Comparison of ENCODE assay signal across 12 mouse cellular contexts in genomic region chr10:60252606-60253005, GRCm38 (mm10). TPM values are rescaled to one million over a fixed set of nuclear protein-coding genes. Genes with fewer than 3 reads are reported as not detected.
DNase-seq lines count a peak whose midpoint lies in the region; TF ChIP-seq lines count a peak whose summit lies in the region.
"Had no signal": no experiment of that assay in that cellular context is flagged by ENCODE, and none has a peak within 500 bp of the region (broad histone marks: within the 10 kb centered on the region; RNA-seq: fewer than 3 reads in every experiment).

No protein-coding gene starts in this region.

- TF ChIP-seq POLR2A in kidney, adult 2 months (IDR thresholded peaks at IDR 0.05; ENCODE audit: low read depth, low read length): no peak

- H3K4me1 ChIP-seq in kidney, adult 2 months (ENCODE audit: control insufficient read depth, insufficient read depth, low read length): peaks cover 11% of the 10 kb centered on the region
- H3K4me1 ChIP-seq: embryonic facial prominence, embryonic 12.5 days; limb, embryonic 13.5 days had no signal

- intact Hi-C loops in gastrocnemius, postnatal 14 days (cut with DNase I; ENCODE audit: low total_unique reads): no loop called here

- no peaks in the 10 kb centered on the region for H3K79me2 ChIP-seq in C2C12 (ENCODE audit: control insufficient read depth, insufficient read depth)

- DNase-seq in kidney, adult 2 months: peak; percentile 67
- no peak for DNase-seq in kidney, adult 11 months
- DNase-seq in fat pad, adult 2 months (ENCODE audit: extremely low read depth, low read depth, low spot score): peak; percentile 77
- DNase-seq in lung, postnatal 4 days: peak; percentile 46 to 52
- no peak for DNase-seq in cerebellum, postnatal 36 days
- no peak for DNase-seq in right cerebral cortex, postnatal 14 days
- DNase-seq in gastrocnemius, postnatal 14 days: no peak
- DNase-seq: cerebellum, adult 11-12 months had no signal

- 67% methylated on average over 4 of the region's 4 CpGs for WGBS in kidney, adult 2 months

- TF ChIP-seq CTCF in kidney, adult 2 months (conservative IDR thresholded peaks at IDR 0.05; ENCODE audit: insufficient read depth, insufficient read length, low read depth, low read length): no peak
- TF ChIP-seq CTCF in C2C12 (IDR thresholded peaks at IDR 0.05; ENCODE audit: control insufficient read depth, insufficient read depth, insufficient read length): no peak

- H3K36me3 ChIP-seq in kidney, adult 2 months (ENCODE audit: control insufficient read depth, insufficient read depth, low read length): no peaks in the 10 kb centered on the region
- no peaks in the 10 kb centered on the region for H3K36me3 ChIP-seq in C2C12 (ENCODE audit: control insufficient read depth, insufficient read depth)
- H3K36me3 ChIP-seq: embryonic facial prominence, embryonic 12.5 days; limb, embryonic 13.5 days had no signal

- H3K79me3 ChIP-seq in C2C12 (ENCODE audit: low read depth): no peaks in the 10 kb centered on the region

- H3K27me3 ChIP-seq in kidney, adult 2 months (replicated peaks; ENCODE audit: control insufficient read depth, insufficient read depth, low read length): no peaks in the 10 kb centered on the region
- no peaks in the 10 kb centered on the region for H3K27me3 ChIP-seq in C2C12 (ENCODE audit: control insufficient read depth, insufficient read depth, insufficient read length)
- H3K27me3 ChIP-seq: embryonic facial prominence, embryonic 12.5 days; limb, embryonic 13.5 days had no signal

- no peak overlapping the region for H3ac ChIP-seq in C2C12 (ENCODE audit: control insufficient read depth, insufficient read length, low read depth)

- peak overlapping the region; percentile 5; the same call in 1 of the 2 replicates for H3K27ac ChIP-seq in kidney, adult 2 months (ENCODE audit: insufficient read depth, low read depth, low read length)
- H3K27ac ChIP-seq: embryonic facial prominence, embryonic 12.5 days; hindbrain, postnatal 0 days; limb, embryonic 13.5 days had no signal

- no peak overlapping the region for H3K4me3 ChIP-seq in kidney, adult 2 months (ENCODE audit: insufficient read depth, low read depth, low read length)
- H3K4me3 ChIP-seq in C2C12 (ENCODE audit: insufficient read depth, poor library complexity, severe bottlenecking): no peak overlapping the region
- H3K4me3 ChIP-seq: embryonic facial prominence, embryonic 12.5 days; limb, embryonic 13.5 days had no signal

TF ChIP-seq in C2C12, 6 proteins besides CTCF, POLR2A, EP300 and RAD21:
- TF ChIP-seq USF1 (IDR thresholded peaks at IDR 0.05; ENCODE audit: low read depth) (no peak), CEBPB (IDR thresholded peaks at IDR 0.05; ENCODE audit: low read depth) (peak; percentile 20), FOSL1 (IDR thresholded peaks at IDR 0.05; ENCODE audit: insufficient read depth, low read length, poor library complexity, severe bottlenecking) (no peak), MAX (IDR thresholded peaks at IDR 0.05) (no peak), MYOD1 (IDR thresholded peaks at IDR 0.05; ENCODE audit: control insufficient read depth, insufficient read length, low read depth) (no peak)

RNA-seq across cellular contexts. Expression of gene Psap, which starts 24.8 kb away (rescaled TPM):
- polyA plus RNA-seq in kidney, adult 2 months (2012; rRNA removed): 1,603 and 1,750 TPM in 2 replicates
- polyA plus RNA-seq in C2C12 (2012; fragmentation: generic; extraction: Trizol): 439 TPM
- 100 to 1,000 TPM; 419 to 467 TPM for total RNA-seq in gastrocnemius, postnatal 14 days (2021)

RNA-seq across cellular contexts. Expression of gene Chst3, which starts 33.5 kb away (rescaled TPM):
- polyA plus RNA-seq in kidney, adult 2 months (2012; rRNA removed): 3.6 and 4.3 TPM in 2 replicates
- polyA plus RNA-seq in C2C12 (2012; fragmentation: generic; extraction: Trizol): 1.7 TPM
- total RNA-seq in gastrocnemius, postnatal 14 days (2021): 1 to 10 TPM; 1.1 to 1.4 TPM

Comparison
In these comparisons a context has a peak if more than half of its experiments do, and no peak if none do; other contexts are left out.
1. DNase-seq: peak in kidney, adult 2 months (single experiment), fat pad, adult 2 months (single experiment) and lung, postnatal 4 days (2 of 2); none in kidney, adult 11 months (single experiment), cerebellum, postnatal 36 days (0 of 2), right cerebral cortex, postnatal 14 days (single experiment) and gastrocnemius, postnatal 14 days (single experiment).